Mouse (Mus musculus) C2C12 (cell line): Measurements from ENCODE around the gene Adcyap1r1. TPM values are rescaled to one million over a fixed set of nuclear protein-coding genes. Genes with fewer than 3 reads are reported as not detected.

Source experiments
- H3K27me3 ChIP-seq: one replicate; pipeline ENCODE4 v1.6.1; 2011; ENCODE audit not compliant: control insufficient read depth, insufficient read depth, insufficient read length
- H3K36me3 ChIP-seq: one replicate; pipeline ENCODE4 v1.6.1; 2011; ENCODE audit not compliant: control insufficient read depth, insufficient read depth
- H3K4me3 ChIP-seq: one replicate; pipeline ENCODE4 v1.5.1; 2011; ENCODE audit warnings: mild to moderate bottlenecking, control low read depth; ENCODE audit not compliant: poor library complexity, insufficient read depth, severe bottlenecking
- H3K79me2 ChIP-seq: one replicate; pipeline ENCODE4 v1.6.1; 2011; ENCODE audit not compliant: control insufficient read depth, insufficient read depth
- H3K79me3 ChIP-seq: one replicate; pipeline ENCODE4 v1.6.1; 2011; ENCODE audit warnings: low read depth, control low read depth
- H3ac ChIP-seq: one replicate; pipeline ENCODE3; 2011; ENCODE audit warnings: low read depth; ENCODE audit not compliant: control insufficient read depth, insufficient read length
- CEBPB ChIP-seq: IDR thresholded peaks from one replicate; pipeline ENCODE4 v1.6.1; 2011; ENCODE audit warnings: low read depth, mild to moderate bottlenecking, control low read depth, moderate library complexity
- CTCF ChIP-seq: IDR thresholded peaks from one replicate; pipeline ENCODE4 v1.5.1; 2011; ENCODE audit not compliant: control insufficient read depth, insufficient read depth, insufficient read length
- FOSL1 ChIP-seq: IDR thresholded peaks from one replicate; pipeline ENCODE4 v1.8.0; 2011; ENCODE audit warnings: mild to moderate bottlenecking, low read length; ENCODE audit not compliant: poor library complexity, insufficient read depth, severe bottlenecking
- MAX ChIP-seq: IDR thresholded peaks from one replicate; pipeline ENCODE4 v1.6.1; 2011; ENCODE audit warnings: mild to moderate bottlenecking, control low read depth
- MYOD1 ChIP-seq: IDR thresholded peaks from one replicate; pipeline ENCODE4 v1.6.1; 2011; ENCODE audit warnings: low read depth; ENCODE audit not compliant: control insufficient read depth, insufficient read length
- MYOG ChIP-seq: IDR thresholded peaks from one replicate; pipeline ENCODE4 v1.6.1; 2011; ENCODE audit not compliant: control insufficient read depth, insufficient read length; ENCODE audit errors: extremely low read depth
- USF1 ChIP-seq: IDR thresholded peaks from one replicate; pipeline ENCODE4 v1.6.1; 2011; ENCODE audit warnings: low read depth, mild to moderate bottlenecking, control low read depth, moderate library complexity
- polyA plus RNA-seq: library from polyadenylated mRNA; unstranded; fragments of >200 nt; fragmentation: generic; extraction: Trizol; gene quantifications from one replicate; pipeline ENCODE4 v1.2.1, GENCODE M21; 2012; ENCODE audit warnings: missing spikeins

The Adcyap1r1 gene
- polyA plus RNA-seq, 1 experiment, result 0.01 TPM

DNA sequence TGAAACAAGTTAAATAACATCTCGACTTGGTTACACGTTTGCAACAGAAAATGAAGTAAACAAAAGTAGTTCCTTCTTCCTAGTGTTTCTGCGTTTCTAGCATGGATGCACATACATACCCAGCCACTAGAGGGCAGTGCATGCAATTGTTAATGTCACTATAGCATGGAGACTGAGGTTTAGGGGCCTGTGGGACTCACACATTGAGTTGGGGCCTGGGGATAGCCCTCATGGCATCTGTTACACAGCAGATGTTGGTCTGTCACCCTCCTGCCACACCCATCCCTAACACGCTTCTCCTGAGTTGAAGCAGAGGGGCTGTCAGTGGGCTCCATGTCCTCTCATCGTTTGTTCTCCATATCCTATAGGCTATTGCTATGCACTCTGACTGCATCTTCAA is 9.4 kb downstream of the Adcyap1r1 start:
- no peaks in the 10 kb centered on the region for H3K79me3 ChIP-seq
- TF ChIP-seq MAX (no peak), CTCF (peak; percentile 7)
- no peaks in the 10 kb centered on the region for H3K79me2 ChIP-seq
- no peak overlapping the region for H3ac ChIP-seq
- H3K27me3 ChIP-seq, result peaks cover 15% of the 10 kb centered on the region
- no peaks in the 10 kb centered on the region for H3K36me3 ChIP-seq
- H3K4me3 ChIP-seq, result no peak overlapping the region

DNA sequence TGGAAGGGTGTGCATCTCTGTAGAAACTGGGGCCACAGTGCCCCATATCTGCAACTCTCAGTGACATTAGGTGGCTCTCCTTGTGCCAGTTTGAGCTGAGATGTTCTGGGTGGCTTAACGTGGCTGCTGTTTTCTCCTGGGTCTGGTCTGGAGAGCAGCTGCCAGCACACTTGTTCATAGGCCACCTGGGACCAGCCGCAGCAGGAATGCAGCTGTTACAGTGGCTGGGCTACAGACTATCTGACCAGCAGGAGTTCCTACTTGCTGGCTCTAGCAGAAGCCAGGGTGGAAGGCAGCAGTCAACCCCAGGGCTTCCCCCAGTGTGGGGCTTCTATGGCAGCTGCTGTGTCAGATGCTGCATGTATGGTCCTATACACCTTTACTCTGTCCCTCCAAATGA is 9.9 kb downstream of the Adcyap1r1 start:
- Histone ChIP-seq H3K36me3 (no peaks in the 10 kb centered on the region), H3ac (no peak overlapping the region), H3K27me3 (peaks cover 12% of the 10 kb centered on the region), H3K4me3 (no peak overlapping the region), H3K79me2 (no peaks in the 10 kb centered on the region), H3K79me3 (no peaks in the 10 kb centered on the region)
- TF ChIP-seq MYOD1 (peak; percentile 87), MYOG (no peak), CTCF (no peak), USF1 (no peak), CEBPB (no peak), FOSL1 (no peak), MAX (no peak)

DNA sequence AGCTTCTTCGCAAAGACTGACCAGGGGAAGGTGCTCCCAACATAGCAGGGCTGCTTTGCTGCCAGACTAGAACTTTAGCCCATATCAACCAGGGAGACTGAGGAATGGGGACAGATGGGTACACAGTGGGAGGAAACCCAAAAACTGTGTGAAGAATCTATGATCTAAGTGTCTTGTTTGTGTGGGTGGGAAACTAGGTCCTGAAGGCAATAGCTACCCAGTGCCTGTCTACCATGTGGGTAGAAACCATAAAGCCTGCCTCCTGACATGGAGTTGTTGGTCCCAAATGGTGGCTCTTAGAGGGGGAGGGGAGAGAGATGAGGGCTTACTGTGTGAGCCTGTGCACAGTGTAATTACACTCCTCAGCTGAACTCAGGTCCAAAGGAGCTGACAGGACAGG is 10.6 kb downstream of the Adcyap1r1 start:
- TF ChIP-seq MAX, result no peak
- TF ChIP-seq USF1, result no peak
- TF ChIP-seq MYOD1, result no peak
- no peak for TF ChIP-seq MYOG
- no peak for TF ChIP-seq CEBPB
- TF ChIP-seq FOSL1, result no peak
- TF ChIP-seq CTCF, result no peak
- Histone ChIP-seq H3K27me3 (peaks cover 7% of the 10 kb centered on the region), H3K36me3 (no peaks in the 10 kb centered on the region), H3ac (no peak overlapping the region), H3K79me2 (no peaks in the 10 kb centered on the region), H3K79me3 (no peaks in the 10 kb centered on the region), H3K4me3 (no peak overlapping the region)

DNA sequence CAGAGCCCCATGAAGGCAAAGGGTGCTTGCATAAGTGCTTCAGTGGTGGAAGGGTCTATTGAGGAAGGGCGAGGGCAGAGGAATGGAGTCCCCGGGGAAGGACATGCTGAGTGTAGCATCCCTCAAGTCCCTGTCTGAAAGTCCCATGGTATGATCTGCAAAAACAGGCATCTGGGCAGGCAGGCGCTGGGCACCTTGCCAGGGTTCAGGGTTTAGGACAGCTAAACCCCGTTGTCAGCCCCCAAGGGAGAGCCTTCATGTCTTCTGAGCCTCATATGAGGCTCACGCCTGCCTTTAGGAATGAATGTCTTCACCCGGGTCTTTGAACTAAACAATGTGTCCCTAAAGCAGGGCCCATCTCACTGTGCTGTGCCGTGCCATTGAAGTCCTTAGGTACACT is 12.2 kb downstream of the Adcyap1r1 start:
- Histone ChIP-seq H3K4me3 (no peak overlapping the region), H3K27me3 (peaks cover 7% of the 10 kb centered on the region), H3K79me3 (no peaks in the 10 kb centered on the region), H3ac (no peak overlapping the region), H3K36me3 (no peaks in the 10 kb centered on the region), H3K79me2 (no peaks in the 10 kb centered on the region)
- no peak for TF ChIP-seq CEBPB
- no peak for TF ChIP-seq FOSL1

DNA sequence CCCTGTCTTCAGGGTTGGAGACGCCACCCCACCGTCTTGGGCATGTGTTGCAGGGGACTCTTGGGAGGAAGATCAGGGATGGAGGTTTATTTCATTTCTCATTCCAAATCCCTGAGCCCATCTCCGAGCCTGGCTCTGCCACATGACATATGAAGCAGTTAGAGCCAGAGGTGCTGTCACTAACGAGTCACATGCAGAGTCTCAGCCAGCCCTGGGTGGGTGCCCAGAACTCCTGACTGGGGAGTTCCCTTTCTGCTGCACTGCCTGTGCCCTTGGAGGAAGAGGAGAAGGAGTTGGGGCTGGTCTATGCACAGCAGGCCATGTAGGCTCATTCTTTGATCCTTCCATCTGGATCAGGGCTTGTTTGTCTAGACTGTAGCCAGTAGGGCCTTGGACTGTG is 13.5 kb downstream of the Adcyap1r1 start:
- no peak overlapping the region for H3K4me3 ChIP-seq
- H3K36me3 ChIP-seq, result no peaks in the 10 kb centered on the region
- no peak overlapping the region for H3ac ChIP-seq
- no peak for TF ChIP-seq MAX
- TF ChIP-seq USF1, result no peak
- no peak for TF ChIP-seq MYOD1
- no peak for TF ChIP-seq CTCF
- TF ChIP-seq CEBPB, result no peak
- TF ChIP-seq FOSL1, result no peak
- no peak for TF ChIP-seq MYOG
- no peaks in the 10 kb centered on the region for H3K79me2 ChIP-seq
- H3K27me3 ChIP-seq, result peaks cover 7% of the 10 kb centered on the region
- no peaks in the 10 kb centered on the region for H3K79me3 ChIP-seq

DNA sequence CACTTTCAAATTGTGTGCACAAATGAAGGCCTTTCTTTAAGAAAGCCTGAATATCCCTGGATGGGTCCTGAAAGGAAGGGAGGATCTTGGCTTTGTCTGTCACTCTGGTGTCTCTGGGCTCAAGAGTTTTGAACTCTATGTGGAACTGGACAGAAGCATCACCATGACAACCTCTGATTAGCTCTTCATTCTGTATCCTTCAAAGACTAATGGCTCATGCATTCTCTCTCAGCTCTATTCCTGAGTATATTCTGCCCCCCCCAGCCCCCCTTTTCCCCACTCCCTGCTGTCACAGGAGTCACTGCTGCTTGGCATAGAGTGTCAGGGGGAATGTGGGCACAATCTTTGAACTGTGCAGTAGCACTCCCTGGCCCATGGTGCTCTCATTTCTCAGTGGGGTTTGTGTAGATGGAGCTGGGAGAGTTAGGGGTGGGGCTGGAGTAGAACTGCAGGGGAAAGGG is 14.6 kb downstream of the Adcyap1r1 start:
- Histone ChIP-seq H3K79me2 (no peaks in the 10 kb centered on the region), H3K79me3 (no peaks in the 10 kb centered on the region), H3K4me3 (no peak overlapping the region), H3K36me3 (no peaks in the 10 kb centered on the region), H3ac (no peak overlapping the region), H3K27me3 (peaks cover 7% of the 10 kb centered on the region)
- TF ChIP-seq CEBPB (no peak), FOSL1 (no peak), CTCF (no peak), MYOD1 (no peak), MYOG (no peak)
